Mouse (Mus musculus) cerebral cortex, adult 2 months (tissue): ENCODE results near the gene Itprip.

Experiments used
- WGBS: fragments of 180-500 bp; shearing (Covaris S2); methylation state at CpG from one replicate; pipeline ENCODE4 v1.1.7; 2018; 5-methylcytosine and 5-hydroxymethylcytosine counted together

The Itprip gene

GRCm38 (mm10) chr19:47885886-47886285 lies 33.2 kb downstream of the Itprip start:
- 90% methylated on average over 11 of the region's 11 CpGs for WGBS

DNA sequence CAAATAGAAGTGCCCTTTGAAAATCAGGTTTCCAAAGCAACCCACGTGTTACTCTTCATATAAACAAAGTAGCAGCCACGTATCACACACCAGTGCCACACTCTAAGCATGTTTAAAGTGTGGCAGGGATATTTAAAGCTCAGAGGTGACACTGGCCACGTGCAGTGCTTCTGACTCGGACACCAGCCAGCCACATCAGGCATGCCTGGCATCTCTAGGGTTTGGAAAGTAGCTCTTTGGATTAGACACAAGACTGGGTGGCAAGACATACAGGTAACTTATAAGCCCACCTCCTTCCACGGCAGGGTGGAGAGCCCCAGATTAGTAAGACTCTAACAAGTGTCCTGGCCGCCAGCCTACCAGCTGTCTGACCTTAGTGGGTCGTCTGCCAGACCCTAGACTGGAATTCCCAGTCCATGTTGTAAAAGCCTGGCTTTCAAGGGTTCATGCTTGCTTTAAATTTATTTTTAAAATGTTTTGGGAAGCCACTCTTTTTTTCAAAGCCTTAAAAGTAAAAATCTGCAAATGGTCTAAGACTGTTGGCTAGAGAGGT lies 33.8 kb downstream of the Itprip start:
- WGBS = 71% methylated on average over 7 of the region's 7 CpGs

- 87% methylated on average over 13 of the region's 13 CpGs for WGBS
These were observed 34.6 kb downstream of the Itprip start for GRCm38 (mm10) chr19:47884296-47885085.

- WGBS = 68% methylated on average over 9 of the region's 9 CpGs
These were observed 36.2 kb downstream of the Itprip start for GRCm38 (mm10) chr19:47882882-47883254.

DNA sequence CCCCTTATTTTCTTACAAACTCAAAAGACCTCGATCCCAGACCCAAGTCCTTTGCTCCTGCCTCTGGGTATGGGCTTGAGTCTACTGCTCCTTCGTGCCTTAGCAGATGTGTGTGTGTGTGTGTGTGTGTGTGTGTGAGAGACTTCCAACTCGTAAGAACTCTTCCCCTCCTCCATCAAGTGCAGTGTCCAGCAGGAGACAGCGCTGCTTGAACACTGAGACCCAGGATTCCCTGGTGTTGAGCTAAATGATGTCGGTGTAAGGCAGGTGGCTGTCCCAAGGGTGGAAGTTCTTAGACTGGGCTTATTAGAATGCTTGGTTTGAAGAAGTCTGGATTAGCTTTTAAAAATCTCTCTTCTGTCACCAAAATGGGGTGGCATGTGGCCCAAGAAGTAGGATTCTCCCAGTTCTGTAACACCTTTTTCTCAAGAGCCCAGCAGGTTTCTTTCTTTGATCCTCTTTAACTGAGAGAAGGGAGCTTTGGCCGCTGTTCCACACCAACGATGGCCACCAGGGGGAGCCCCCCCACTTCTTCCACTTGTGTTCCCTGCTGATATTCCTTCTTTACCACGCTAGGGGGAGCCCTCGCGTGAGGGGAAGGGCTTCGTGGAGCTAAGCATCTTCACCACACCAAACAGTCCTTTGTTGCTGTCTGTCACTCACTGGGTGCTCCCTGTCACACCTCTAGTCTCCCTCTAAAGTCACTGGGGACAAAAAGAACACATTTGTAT lies 36.8 kb downstream of the Itprip start:
- WGBS = 26% methylated on average over 11 of the region's 11 CpGs

DNA sequence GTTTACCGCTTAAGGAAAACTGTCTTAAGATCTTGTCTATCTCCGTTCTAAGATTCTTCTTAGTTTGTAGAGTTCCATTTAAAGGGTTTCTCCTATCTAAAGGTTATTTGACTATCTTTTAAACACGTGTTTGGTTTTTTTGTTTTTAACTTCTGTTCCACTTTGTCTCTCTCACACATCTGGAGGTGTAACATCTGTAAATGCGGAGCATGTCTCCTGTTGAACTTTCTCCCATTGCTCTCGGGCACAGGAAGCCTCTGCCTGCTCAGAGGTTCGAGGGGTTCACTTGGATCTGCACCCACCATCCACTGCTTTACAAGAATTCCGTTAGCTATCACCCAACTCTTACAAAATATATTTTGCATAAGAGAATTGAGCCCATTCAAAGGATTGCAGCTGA lies 37.6 kb downstream of the Itprip start:
- WGBS = 85% methylated on average over 7 of the region's 7 CpGs

- WGBS = 83% methylated on average over 15 of the region's 15 CpGs
These were observed 42.8 kb downstream of the Itprip start for GRCm38 (mm10) chr19:47876252-47876651.

GRCm38 (mm10) chr19:47871515-47871914 lies 47.6 kb downstream of the Itprip start:
- WGBS = 29% methylated on average over 10 of the region's 10 CpGs

GRCm38 (mm10) chr19:47870102-47870666 lies 48.9 kb downstream of the Itprip start:
- WGBS = 78% methylated on average over 7 of the region's 7 CpGs

DNA sequence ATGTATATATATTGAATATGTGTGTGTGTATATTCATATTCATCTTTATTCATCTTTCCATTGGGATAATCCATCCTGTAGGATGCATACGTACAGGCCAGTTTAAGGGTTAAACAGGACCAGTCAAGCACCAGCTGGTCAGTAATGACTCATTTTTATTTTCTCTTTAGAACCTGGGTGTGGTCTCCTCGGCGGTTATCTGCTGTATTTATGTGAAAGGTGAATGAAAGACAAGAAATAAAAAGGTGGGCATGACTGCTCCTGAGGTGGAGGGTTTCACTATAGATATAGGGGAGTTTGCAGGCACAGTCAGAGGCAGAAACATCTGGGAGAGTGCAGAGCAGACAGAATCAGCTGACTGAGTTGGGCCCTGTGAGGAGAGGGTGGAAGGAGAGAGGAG lies 49.6 kb downstream of the Itprip start:
- 75% methylated on average over 3 of the region's 3 CpGs for WGBS

GRCm38 (mm10) chr19:47868951-47869350 lies 50.1 kb downstream of the Itprip start:
- WGBS = 69% methylated on average over 4 of the region's 4 CpGs

GRCm38 (mm10) chr19:47867628-47868175 lies 51.4 kb downstream of the Itprip start:
- 74% methylated on average over 4 of the region's 4 CpGs for whole genome bisulfite sequencing

DNA sequence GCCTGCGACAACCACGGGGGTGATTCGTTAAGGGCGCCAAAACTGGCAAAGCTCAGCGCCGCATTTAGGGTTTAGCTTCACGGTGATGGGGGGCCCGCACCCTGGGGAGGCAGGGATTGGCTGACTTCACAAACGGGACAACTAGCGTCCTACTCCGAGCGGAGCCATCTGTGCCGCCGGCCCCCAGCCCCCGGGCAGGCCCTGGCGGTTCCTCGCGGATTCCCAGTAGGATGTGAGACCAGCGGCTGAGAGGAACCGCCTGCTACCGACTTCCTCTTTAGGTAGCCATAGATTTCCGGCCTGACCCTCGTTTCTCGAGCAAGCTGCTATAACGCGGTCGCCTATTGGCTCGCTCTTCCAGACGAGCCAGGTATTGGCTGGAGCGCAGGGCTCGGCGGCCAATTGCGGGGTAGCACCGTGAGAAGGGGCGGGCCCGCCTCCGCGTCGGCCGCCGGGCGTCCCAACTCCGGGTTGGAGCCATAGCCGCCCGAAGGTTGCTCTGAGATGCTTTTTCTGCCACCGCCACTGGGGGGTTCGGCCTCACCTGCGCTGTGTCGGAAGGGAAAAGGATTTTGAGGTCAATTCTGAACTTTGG lies 53.6 kb downstream of the Itprip start, which contains the start of gene Gsto2:
Gene Gsto2, plus strand, starts transcription at position 182 of the 595 bp plus-strand sequence.
- under 1% methylated on average over 49 of the region's 49 CpGs for WGBS

DNA sequence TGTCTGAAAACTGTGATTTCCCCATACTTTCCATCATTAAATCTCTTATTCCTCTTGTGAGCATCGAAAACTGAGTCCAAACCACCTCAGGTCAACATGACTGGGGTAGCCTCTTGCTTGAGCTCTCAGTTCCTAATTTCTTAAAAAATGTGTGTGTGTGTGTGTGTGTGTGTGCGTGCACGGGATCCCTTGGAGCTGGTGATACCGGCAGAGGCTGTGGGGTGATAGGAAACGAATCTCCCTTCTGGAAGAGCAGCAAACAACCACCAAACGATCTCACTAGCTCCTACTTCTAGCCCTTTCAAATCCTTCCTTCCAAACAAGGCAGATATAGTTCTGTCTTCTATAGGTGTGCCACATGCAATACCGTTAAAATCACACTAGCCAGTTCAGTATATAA lies 54.4 kb downstream of the Itprip start:
- 81% methylated on average over 7 of the region's 7 CpGs for WGBS

GRCm38 (mm10) chr19:47864051-47864450 lies 55.0 kb downstream of the Itprip start:
- WGBS = 99% methylated on average over 9 of the region's 9 CpGs

DNA sequence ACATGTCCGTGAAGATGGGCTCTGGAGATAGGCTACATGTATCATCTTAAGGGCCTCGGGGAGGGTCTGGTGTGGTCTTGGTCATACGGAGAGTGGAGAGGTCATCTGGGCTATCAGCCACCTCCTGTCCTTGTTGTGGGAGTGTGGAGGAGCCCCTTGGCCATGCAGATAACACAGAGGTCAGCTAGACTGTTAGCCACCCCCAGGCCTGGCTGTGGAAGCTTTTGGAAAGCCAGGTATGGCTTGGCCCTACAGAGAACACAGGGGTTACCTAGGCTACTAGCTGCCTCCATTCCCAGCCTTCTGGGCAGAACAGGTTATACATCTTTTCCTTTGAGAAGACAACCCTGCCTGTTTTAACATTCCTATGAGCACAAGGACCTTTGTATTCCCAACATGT lies 56.5 kb downstream of the Itprip start:
- WGBS = 95% methylated on average over 3 of the region's 3 CpGs

GRCm38 (mm10) chr19:47859180-47859579 lies 59.9 kb downstream of the Itprip start:
- WGBS = 91% methylated on average over 8 of the region's 8 CpGs

- 82% methylated on average over 18 of the region's 18 CpGs for WGBS
These were observed 60.8 kb downstream of the Itprip start for GRCm38 (mm10) chr19:47857957-47858942.

DNA sequence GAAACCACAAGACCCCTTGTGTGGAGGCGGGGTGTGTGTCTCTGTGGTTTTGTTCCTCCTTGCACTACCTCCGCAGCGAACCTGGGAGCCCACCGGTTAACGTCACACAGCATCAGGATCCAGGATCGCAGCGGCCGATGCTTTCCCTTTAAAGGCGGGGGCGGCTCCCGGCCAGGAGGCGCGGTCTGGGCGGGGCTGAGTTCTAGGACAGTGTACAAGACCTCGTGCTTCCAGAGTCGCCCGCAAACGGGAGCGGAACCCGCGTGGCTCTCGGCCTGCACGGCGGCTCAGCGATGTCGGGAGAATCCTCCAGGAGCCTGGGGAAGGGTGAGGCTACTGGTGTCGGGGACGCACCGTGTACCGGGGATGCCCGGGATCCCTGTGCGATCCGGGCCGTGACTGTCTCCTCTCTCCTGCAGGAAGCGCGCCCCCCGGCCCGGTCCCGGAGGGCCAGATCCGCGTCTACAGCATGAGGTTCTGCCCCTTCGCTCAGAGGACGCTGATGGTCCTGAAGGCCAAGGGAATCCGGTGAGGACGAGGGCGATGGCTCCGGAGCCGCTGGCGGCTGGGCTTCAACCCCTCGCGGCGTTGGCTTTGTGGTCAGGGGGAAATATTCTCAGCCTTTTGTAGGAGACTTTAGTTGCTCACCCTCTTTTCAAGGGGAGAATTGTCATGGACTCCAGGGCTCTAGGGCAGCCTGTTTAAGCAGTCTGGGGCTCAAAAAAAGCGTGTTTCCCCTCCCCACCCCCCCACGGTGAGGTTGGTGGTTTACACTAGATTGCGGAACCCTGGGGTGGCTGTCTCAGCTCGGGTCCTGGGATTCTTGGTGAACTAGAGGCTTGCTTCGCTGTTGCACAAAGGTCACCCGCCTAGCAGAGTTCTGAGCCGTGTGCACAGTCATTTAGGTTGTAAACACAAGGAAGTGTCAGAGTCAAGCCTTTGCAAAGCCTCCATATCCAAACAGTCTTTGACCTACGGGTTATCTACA lies 64.0 kb downstream of the Itprip start, which contains the start of gene Gsto1:
Gene Gsto1, plus strand, starts transcription at position 175 of the 988 bp plus-strand sequence.
- WGBS = 1% methylated on average over 60 of the region's 60 CpGs
